ENCODE assay signal across 22 mouse cellular contexts in genomic region chr7:37496491-37496890, GRCm38 (mm10).
DNase-seq lines count a peak whose midpoint lies in the region; ATAC-seq lines count a peak whose summit lies in the region.
"Had no signal": no experiment of that assay in that cellular context is flagged by ENCODE, and none has a peak within 500 bp of the region (broad histone marks: within the 10 kb centered on the region; RNA-seq: fewer than 3 reads in every experiment).

No protein-coding gene starts in this region.

- H3K9me3 ChIP-seq in kidney, embryonic 14.5 days (ENCODE audit: control insufficient read depth, low read length), result no peaks in the 10 kb centered on the region
- H3K9me3 ChIP-seq in stomach, embryonic 15.5 days, result no peaks in the 10 kb centered on the region
- H3K9me3 ChIP-seq: embryonic facial prominence, embryonic 15.5 days; forebrain, embryonic 10.5 days; heart, embryonic 13.5 days had no signal

- no peaks in the 10 kb centered on the region for H3K27me3 ChIP-seq in kidney, embryonic 14.5 days (ENCODE audit: control insufficient read depth, insufficient read depth, low read length)
- no peaks in the 10 kb centered on the region for H3K27me3 ChIP-seq in stomach, embryonic 15.5 days (replicated peaks)
- H3K27me3 ChIP-seq: embryonic facial prominence, embryonic 15.5 days; heart, embryonic 13.5 days had no signal

- H3K4me3 ChIP-seq in kidney, embryonic 14.5 days (ENCODE audit: low read length), result no peak overlapping the region
- no peak overlapping the region for H3K4me3 ChIP-seq in stomach, embryonic 15.5 days (replicated peaks)
- H3K4me3 ChIP-seq: embryonic facial prominence, embryonic 15.5 days; erythroblast, embryonic 14.5 days; forebrain, embryonic 10.5 days; gastrocnemius, adult 2 months; heart, embryonic 13.5 days had no signal

- no peaks in the 10 kb centered on the region for H3K36me3 ChIP-seq in kidney, embryonic 14.5 days (ENCODE audit: control insufficient read depth, insufficient read depth, low read length)
- no peaks in the 10 kb centered on the region for H3K36me3 ChIP-seq in stomach, embryonic 15.5 days
- H3K36me3 ChIP-seq: embryonic facial prominence, embryonic 15.5 days; heart, embryonic 13.5 days had no signal

- no peaks in the 10 kb centered on the region for H3K4me1 ChIP-seq in kidney, embryonic 14.5 days (ENCODE audit: control insufficient read depth, insufficient read depth, low read length)
- peaks cover 3% of the 10 kb centered on the region; the same call in 1 of the 2 replicates for H3K4me1 ChIP-seq in stomach, embryonic 15.5 days
- H3K4me1 ChIP-seq: embryonic facial prominence, embryonic 15.5 days; heart, embryonic 13.5 days had no signal

- no peak for ATAC-seq in kidney, embryonic 14.5 days (ENCODE audit: low FRiP score, low TSS enrichment)
- peak; percentile 39; the same call in 1 of the 2 replicates for ATAC-seq in stomach, embryonic 15.5 days (ENCODE audit: insufficient read depth, low FRiP score, low read depth)
- ATAC-seq: forebrain, embryonic 14.5 days had no signal

- DNase-seq in kidney, postnatal 25 days, result no peak
- DNase-seq in kidney, postnatal 4 days, result peak; percentile 19 to 48
- DNase-seq in kidney, adult 11 months, result no peak
- DNase-seq in lung, postnatal 10 days, result peak; percentile 24
- no peak for DNase-seq in lung, adult 18-20 months
- no peak for DNase-seq in gastrocnemius, postnatal 25 days
- DNase-seq: adrenal gland, postnatal 10 days; cerebellum, adult 11 months; cerebellum, adult 8-10 months; cerebellum, postnatal 14 days; embryo, embryonic 11 days; gastrocnemius, adult 2 months; gastrocnemius, postnatal 36 days; heart, adult 11 months; heart, postnatal 36 days had no signal

- WGBS in kidney, embryonic 14.5 days, result 67% methylated on average over 9 of the region's 9 CpGs
- WGBS in stomach, embryonic 15.5 days, result 41% methylated on average over 9 of the region's 9 CpGs

- H3K4me2 ChIP-seq in kidney, embryonic 14.5 days (replicated peaks; ENCODE audit: low read depth, low read length), result no peak overlapping the region
- H3K4me2 ChIP-seq in stomach, embryonic 15.5 days, result no peak overlapping the region
- H3K4me2 ChIP-seq: embryonic facial prominence, embryonic 15.5 days; heart, embryonic 13.5 days had no signal

- H3K27ac ChIP-seq in kidney, embryonic 14.5 days (ENCODE audit: low read depth, low read length), result peak overlapping the region; percentile 20; the same call in 1 of the 2 replicates
- H3K27ac ChIP-seq in stomach, embryonic 15.5 days, result peak overlapping the region; percentile 63; the same call in 1 of the 2 replicates
- H3K27ac ChIP-seq: embryonic facial prominence, embryonic 15.5 days; forebrain, embryonic 10.5 days; gastrocnemius, adult 2 months; heart, embryonic 13.5 days had no signal

- no peak overlapping the region for H3K9ac ChIP-seq in kidney, embryonic 14.5 days (ENCODE audit: low read depth, low read length)
- H3K9ac ChIP-seq in stomach, embryonic 15.5 days, result no peak overlapping the region
- H3K9ac ChIP-seq: embryonic facial prominence, embryonic 15.5 days; heart, embryonic 13.5 days had no signal

Comparison
In these comparisons a context has a peak if more than half of its experiments do, and no peak if none do; other contexts are left out.
1. DNase-seq: peak in kidney, postnatal 4 days (2 of 2) and lung, postnatal 10 days (single experiment); none in kidney, postnatal 25 days (0 of 2), kidney, adult 11 months (single experiment), lung, adult 18-20 months (0 of 2) and gastrocnemius, postnatal 25 days (single experiment).